Mouse (Mus musculus): ENCODE results near the gene Slc10a1. TPM values are rescaled to one million over a fixed set of nuclear protein-coding genes. Genes with fewer than 3 reads are reported as not detected.

Slc10a1 gene
- total RNA-seq (2022) = under 1 TPM in 1 of 4 experiments, not detected in 3; 0.16 TPM

DNA sequence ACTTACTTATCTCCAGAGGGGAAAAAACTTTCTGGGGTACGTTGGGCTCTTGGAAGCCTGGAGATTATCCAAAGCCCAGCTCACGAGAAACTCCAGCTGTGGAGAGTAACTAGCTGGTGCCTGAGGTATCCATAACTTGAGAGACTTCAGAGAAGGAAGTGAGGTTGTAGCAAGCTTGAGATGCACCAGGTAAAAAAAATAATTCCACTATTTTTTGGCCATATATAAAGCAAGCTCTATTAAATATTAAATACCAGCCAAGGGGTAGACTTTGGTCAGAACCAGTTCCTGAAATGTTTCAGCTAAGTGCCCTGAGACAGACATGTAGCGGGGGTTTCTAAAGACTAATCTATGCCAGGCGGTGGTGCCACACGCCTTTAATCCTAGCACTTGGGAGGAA lies at the start of gene Slc10a1:
TSS of gene Slc10a1 (minus strand) at position 101 of the 400 bp plus-strand sequence.
- DNase-seq (ENCODE audit: low spot score in 2 of 2) = no peak

DNA sequence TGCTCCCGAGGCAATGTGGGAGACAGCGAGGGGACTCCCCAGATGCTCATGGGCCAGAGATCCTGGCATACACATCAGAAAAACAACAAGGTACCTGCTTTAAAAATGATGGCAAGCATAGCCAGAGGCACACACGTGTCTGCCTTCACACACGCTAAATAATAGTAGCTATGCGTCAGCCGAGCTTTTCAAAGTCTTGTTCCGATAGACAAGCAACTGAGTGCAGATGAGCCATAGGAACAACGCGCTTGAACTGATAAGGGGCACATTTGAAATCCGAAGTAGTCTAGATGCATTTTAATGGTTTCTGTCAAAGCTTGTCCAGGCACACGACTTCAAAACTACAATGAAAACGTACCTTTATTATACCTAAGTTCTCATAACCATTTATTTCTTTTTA lies 49.1 kb upstream of the Slc10a1 start:
- DNase-seq (ENCODE audit: low spot score in 2 of 2) = no peak

DNA sequence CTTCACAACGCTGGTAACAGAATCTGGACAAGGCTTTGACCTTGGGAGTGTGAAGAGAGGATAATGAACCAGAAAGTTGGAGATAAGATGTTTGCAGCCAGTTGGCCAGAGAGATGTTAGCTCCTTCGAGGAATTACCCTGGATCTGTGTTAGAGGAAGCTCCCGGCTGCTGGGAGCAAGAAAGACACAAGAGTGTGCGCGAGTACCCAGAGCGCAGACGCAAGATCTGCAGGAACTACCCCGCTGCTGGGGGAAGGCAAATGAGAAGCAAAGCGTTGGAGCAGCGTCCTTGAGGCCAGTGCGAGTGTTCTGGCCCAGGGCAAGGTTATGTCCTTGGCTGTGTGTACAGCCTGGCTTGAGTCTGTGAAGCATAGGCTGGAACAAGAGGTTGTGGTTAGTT lies 45.0 kb upstream of the Slc10a1 start:
- no peak for DNase-seq (ENCODE audit: low spot score in 2 of 2)

DNA sequence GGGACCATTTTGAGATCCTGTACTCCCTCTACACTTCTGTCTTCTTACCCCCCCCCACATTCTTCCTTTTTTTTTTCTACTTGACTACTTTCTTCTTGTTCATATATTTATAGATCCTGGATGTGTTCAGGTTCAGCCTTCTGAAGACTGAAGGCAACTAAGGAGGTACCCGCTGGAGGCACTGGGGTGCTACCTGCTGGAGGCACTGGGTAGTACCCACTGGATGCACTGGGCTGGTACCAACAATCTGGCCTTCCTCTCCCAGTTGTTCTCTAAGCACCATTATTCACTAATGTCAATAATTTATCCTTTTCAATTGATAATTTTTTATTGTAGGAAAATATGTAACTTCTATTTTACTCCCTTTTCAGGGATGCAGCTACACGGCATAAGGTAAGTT lies 43.5 kb upstream of the Slc10a1 start:
- DNase-seq (ENCODE audit: low spot score in 2 of 2) = no peak

DNA sequence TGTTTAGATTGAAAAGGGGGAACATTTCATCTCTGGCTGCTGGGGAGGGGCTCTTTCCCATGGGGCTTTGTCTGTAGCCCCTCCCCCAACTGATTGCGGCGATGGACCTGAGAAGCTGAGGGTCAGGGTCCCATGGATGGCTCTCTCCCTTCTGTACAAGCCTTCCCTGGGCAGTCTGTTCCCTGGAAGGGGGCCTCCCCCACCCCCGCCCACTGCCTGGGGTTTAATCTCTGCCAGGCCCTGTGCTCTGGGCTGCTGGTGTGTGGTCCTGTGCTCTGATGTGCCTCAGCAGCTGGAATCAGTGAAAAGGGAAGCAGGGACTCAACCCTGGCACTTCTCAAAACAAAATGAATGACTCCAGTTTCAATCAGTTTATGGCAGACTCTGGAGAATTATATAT lies 41.3 kb upstream of the Slc10a1 start:
- no peak for DNase-seq (ENCODE audit: low spot score in 2 of 2)

DNA sequence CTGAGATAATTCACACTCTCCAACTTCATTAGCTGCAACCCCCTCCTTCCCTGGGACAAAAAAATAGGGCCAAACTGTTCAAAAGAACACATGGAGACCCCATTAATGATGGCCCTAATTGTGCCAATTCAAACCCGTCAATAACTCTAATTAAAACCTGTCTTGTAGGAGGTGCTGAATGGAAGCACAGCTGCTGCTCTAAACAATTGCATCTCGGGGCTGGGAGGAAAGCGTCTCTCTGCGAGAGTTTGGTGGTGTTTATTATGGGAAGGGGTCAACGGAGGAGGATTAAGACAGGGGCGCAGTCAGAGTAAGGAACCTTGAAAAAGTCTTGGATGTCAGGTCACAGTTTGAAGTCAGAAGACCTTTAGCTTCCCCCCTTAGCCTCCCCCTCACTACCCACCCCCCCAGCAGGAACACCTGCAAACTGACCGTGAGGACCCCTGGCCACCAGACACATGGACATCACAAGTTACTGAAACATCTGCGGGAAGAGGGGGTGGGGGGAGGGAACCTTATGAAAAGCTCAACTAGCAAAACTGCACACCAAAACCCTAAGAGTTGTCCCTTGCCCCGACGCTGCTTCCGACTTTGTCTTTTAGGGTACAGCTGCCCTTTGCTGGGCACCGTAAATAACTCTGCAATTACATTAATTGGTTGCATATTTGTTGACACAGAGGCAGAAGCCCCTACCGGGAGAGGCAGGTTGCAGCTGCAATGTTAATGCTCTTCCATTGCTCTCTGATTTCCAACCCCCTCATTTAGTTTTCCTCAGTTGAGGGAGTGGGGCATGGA lies 34.5 kb upstream of the Slc10a1 start:
- DNase-seq (ENCODE audit: low spot score in 2 of 2) = no peak

DNA sequence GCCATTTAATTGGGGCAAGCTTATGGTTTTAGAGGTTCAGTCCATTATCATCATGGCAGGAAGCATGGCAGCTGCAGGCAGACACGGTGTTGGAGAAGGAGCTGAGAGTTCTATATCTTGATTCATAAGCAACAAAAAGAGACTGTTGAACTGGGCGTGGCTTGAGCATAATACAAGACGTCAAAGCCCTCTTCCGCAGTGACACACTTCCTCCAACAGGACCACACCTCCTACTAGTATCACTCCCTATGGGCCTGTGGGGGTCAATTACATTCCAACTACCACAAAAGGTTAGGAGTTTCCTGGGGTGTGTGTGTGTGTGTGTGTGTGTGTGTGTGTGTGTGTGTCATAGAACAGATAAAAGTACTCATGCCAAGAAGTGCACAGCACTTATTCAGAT lies 32.4 kb upstream of the Slc10a1 start:
- DNase-seq (ENCODE audit: low spot score in 2 of 2) = no peak

DNA sequence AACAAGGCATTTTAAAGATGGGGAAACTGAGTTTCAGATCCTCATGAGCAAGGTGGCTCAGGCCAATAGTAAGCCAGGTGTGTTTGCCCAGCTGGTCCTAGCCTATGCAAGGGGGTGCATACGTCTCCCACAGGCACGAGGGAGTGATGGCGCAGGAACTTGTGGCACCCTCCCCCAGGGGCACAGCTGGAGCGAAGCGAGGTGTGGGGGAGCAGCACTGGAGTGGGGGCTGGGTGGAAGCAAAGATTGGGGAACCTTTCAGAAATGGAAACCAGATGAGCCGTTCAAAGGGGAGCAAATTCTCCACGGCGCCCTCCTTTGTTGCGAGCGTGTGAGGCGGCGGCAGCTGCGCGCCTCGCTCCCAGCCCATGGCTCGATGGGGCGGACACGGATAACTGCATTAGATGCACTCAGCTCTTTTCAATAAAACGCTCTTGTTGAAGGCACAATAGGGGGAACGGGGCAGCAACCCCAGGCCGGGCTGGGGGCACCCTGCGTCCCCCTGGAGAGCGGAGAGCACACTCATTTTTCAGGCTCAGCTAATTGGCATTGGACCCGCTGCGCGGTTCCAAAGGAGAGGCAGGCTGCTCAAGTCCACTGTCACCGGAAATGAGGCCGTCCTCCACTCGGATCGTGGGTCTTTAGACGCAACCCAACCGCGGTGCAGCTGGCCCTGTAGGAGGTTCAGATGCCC lies 30.2 kb upstream of the Slc10a1 start:
- DNase-seq (ENCODE audit: low spot score in 2 of 2) = no peak

DNA sequence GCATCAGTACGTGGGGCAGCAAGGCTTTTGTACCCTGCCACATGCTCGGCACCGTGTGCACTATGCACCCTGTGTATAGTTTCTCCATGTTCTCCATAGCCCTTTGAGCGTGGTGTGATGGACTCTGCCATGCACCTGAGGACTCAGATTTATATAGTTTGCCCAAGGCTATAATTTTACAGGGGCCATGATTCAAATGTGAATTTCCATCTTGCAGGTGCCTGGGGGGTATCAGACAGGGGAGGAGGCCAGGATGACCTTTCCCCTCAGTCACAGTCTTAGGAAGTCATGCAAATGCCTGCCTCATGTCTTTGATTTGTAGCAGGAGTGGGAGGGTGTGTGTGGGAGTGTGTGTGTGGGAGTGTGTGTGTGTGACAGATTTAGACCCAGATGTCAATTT lies 29.1 kb upstream of the Slc10a1 start:
- DNase-seq (ENCODE audit: low spot score in 2 of 2) = no peak

DNA sequence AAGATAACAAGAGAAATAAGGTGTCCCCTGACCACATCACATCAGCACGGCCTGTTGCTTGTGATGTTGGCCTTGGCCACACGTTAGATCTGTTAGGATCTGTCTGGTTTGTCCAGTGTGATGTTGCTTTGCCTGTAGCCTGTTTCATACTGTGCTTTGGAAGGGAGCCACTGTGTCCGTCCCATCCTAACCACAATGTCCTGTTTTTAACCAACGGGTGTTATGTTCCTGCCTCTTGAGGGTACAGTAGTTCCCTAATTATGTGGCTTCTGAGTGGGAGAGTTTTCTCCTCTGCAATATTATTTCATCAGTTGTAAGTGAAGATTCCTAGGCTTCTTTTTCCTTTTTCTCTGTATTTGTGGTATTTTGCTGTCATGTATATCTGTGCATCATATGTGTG lies 26.8 kb upstream of the Slc10a1 start:
- no peak for DNase-seq (ENCODE audit: low spot score in 2 of 2)

DNA sequence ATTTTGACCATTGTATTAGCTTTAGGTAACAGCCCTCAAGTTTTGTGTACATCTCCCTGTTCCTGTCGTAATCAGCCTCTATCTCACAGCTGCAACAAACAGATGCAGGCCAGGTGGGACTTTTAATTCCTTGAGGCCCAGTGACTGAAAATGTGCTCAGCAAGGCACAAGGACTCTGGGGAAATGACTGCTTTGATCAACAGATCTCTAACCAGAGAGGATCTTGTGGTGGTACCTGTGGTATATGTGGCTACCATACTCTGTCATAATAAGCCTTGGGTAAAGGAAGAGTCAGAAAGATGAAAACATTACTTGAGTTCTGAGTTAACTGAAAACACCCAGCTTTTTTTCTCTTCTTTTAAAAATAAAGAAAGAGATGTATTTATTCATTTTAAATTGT lies 25.3 kb upstream of the Slc10a1 start:
- DNase-seq (ENCODE audit: low spot score in 2 of 2) = no peak

DNA sequence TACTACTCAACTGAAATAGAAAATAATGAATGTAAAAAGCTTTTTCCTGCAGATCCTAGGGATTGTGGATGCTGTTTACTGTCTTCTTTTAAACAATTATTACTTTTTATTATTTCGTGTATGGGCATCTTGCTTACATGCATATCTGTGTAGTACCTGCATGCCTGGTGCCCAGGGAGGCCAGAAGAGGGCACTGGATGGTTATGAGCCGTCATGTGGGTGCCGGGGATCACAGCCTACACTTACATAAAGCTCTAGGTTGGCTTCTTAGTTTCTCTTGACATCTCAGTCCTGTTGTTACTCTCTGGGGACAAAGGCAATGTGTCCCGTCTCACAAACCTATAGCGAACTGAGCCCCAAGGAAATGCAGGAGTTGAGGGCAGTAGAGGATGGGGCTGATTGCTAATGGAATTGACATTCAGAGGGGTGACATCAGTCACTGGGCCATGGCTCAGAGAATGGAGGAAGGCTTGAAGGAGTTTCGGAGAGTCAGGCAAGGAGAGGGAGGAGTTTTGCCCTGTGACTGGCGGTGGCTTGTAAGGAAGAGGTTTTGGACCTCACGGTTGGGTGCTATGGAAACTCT lies 24.1 kb upstream of the Slc10a1 start:
- no peak for DNase-seq (ENCODE audit: low spot score in 2 of 2)

DNA sequence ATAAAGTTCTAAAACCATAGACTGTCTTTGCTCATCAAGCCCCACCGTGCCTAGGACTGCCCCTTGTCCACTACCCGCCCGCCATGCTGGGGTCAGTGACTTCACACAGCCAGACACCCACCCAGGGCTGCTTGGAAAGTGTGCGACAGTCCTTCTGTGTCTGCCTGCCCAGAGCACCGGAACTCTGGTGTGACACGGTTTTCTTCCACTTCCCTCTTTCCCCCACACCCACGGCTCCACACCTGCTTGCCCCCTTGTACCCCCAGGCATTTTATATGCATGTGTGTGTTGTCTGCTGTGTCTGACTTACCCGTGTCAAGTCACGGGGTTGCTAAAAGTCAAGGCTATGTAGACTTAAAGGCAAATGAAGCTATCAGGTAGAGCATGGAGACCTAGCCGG lies 23.3 kb upstream of the Slc10a1 start:
- no peak for DNase-seq (ENCODE audit: low spot score in 2 of 2)

DNA sequence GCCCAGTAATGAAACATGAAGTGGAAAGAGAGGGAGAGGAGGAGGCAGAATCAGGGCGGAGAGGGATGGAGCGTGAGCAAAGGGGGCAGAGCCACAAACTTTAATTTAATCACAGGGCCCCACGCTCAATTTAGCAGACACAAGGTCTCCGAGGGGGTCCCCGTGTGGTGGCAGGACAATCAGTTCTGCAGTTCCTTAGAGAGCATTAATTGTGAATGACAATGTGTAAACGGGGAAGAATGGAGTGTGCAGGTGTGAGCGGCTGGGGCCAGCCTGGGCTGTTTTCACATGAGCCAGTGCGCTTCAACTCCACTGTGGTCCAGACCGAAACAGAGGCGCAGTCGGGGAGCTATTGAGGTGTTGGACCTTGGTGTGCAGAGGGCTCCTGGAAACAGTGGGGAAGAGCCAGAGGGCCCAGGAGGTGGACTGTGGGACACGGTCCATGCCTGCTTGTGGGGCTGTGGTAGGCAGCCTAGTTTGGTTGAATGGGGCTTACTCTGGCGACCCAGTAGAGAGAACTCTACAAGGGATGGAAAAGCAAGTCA lies 22.5 kb upstream of the Slc10a1 start:
- DNase-seq (ENCODE audit: low spot score in 2 of 2) = no peak

DNA sequence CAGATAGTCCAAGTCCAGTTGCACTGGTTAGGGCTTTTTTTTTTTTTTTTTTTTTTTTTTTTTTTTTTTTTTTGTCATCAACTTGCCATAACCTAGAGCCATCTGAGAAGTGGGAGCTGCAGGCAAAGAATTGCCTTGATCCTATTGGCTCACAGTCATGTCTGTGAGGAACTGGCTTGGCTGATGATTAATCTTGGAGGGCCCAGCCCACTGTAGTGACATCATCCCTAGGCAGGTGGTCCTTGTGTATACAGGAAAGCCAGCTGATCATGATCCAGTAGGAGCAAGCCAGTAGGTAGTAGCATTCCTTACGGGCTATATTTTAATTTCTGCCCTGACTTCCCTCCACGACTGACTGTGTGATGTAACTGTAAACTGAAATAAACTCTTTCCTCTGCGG lies 19.8 kb upstream of the Slc10a1 start:
- DNase-seq (ENCODE audit: low spot score in 2 of 2) = no peak

DNA sequence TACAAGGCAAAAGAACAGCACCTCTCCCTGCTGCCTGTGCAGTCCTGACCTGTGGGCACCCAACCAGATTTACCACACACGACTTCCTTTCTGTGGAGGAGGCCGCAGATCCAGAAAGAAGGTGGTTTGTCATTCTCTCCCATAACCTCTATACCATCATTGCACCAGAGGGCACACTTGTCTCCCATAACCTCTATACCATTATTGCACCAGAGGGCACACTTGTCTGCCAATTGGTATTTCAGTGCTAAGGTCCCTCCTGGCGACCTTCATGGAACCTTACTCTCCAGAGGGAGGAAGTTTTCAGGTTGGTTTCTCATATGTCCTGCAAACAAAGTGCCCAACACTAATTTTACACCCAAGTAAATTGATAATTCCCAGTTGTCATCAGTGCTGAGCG lies 18.1 kb upstream of the Slc10a1 start:
- DNase-seq (ENCODE audit: low spot score in 2 of 2) = no peak

DNA sequence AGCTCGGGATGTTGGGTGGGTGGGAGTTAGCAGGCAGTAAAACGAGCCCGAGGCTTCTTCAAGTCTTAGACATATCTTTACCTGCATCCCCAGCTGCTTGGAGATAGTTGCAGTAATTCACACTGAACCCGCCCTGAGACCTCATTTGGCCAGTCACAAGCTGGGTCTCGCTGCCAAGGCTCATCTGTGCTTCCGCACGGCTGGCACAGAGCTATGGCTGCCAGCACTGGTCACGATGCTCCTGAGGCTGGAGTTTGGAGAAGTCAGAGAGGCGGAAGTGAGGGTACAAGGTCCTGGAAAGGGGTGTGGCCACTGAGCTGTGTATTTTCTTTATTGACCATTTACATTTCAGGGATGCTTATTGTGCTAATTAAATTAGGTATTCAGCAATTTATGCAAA lies 15.2 kb upstream of the Slc10a1 start:
- no peak for DNase-seq (ENCODE audit: low spot score in 2 of 2)

DNA sequence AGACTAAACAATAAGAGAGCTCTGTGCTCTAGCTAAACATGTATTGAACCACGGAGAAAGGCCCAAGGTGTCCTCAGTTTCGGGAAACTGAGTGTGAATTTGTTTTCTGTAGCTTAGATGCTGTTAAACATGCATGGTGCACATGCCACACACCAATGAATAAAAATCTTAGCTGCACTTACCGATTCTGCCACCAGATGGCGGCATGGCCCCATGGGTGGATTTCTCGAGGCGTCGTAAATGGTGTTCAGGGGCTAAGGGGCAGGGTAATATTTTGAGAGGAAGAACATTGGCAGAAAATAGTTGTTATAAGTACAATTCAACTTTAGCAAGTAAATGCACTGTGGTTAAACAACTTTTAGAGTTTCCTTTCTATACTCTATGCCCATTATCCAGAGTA lies 13.8 kb upstream of the Slc10a1 start:
- DNase-seq (ENCODE audit: low spot score in 2 of 2) = peak; percentile 20 to 31

DNA sequence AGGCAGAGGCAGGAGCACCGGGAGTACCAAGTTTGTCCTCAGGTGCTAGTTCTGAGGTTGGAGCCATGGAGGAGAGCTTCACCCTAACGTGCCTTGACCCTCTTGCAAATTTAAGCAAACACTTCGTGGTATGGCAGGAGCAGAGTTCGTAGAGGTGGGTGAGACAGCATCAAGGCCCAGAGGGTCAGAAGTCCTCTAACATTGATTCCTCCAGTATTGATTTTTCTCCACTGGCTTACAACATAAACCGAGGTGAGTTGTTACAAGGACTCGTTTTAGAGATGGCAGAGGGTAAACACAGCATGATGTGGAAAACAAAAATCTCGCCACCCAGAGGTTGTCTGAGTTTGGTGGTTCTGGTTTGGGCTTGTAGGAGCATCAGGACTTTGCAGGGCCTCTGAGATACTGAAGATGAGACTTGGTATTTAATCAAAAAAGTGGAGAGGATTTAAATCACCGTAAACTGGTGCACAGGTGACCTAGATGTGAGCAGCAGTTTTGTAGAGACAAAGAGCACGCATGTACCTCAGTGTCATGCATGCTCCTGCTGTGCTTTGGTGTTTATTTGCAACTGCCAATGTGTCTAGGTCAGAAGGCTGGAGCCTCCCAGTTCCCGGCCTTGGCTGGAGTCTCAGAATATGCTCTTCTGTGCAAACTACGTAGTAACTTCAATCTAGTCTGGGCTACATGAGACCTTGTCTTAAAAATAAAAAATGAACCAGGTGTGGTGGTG lies 7.6 kb upstream of the Slc10a1 start:
- DNase-seq (ENCODE audit: low spot score in 2 of 2) = no peak

DNA sequence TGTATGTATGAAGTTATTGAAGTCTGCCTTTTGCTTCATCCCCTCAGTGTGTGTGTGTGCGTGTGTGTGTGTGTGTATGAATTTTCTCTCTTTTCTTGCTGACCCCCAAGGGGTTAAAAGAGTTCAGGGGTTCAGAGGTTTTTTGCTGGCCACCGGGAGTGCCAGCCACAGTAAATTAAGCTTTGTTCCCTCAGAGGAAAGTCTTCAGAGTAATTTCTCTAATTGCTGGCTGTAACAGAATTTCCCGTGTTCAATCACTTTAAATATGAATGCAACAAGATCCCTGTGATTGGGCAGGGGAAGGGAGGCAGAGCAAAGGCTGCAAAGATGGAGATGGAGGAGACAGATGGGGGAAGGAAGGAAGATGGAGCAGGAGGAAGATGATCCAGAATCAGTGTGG lies 3.3 kb upstream of the Slc10a1 start:
- DNase-seq (ENCODE audit: low spot score in 2 of 2) = no peak

DNA sequence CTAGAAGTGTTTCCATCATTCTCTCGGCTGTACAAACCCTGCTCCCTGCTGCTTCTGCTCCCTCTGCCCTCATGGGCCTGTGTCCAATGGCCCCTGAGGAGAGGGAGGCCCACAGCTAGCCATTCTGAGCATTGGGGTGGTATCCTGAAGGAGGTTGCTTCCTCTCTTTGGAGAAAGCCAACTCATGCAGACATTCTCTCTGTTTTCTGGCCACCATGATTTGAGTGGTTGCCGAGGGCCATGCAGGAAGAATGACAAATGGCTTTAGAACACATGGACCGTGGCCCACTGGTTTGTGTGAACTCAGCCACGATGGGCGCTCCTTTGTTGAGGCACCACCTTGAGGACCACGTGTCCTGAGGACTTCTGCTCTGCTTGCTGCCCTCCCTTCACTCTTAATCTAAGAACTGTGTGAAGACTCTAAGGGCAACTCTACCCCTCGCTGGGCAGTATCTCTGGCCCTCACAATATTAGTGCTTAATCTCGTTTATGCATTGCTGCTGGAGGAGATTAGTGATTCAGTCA lies 1.7 kb upstream of the Slc10a1 start:
- DNase-seq (ENCODE audit: low spot score in 2 of 2) = no peak

DNA sequence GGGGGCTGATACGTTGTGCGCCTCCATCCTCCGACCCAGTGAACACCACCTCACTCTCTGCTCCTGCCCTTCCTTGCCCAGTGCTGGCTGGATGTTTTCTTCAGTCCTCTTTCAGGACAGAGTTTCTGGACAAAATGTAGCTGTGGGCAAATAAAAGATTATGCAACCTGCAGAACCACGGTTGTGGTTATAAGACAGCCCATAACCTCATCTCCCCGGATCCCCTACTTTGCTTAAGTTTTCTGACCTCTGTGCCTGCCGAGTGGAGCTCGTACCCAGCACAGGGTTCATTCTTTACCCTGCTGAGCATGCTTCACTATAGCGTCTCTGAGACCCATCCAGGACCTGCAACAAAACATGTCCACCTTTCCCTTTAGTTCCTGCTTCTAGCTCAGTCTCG lies 587 bp downstream of the Slc10a1 start:
- no peak for DNase-seq (ENCODE audit: low spot score in 2 of 2)
